Mouse (Mus musculus): ENCODE data around the gene Slit3. TPM values are rescaled to one million over a fixed set of nuclear protein-coding genes. Genes with fewer than 3 reads are reported as not detected.

Slit3 gene
- polyA plus RNA-seq, 1 experiment from 2014 or later, result 20.4 TPM

GRCm38 (mm10) chr11:35639428-35639827 is 518.4 kb downstream of the Slit3 start:
- H3K27me3 ChIP-seq (ENCODE audit: control insufficient read depth, insufficient read depth, low read length), result no peaks in the 10 kb centered on the region
- 0 out of 2 replicates have a peak overlapping the region, but pooled peaks have one; percentile 17 for H3K27ac ChIP-seq (ENCODE audit: low read depth, low read length)
- H3K4me3 ChIP-seq (ENCODE audit: low read length), result no peak overlapping the region
- H3K9me3 ChIP-seq (ENCODE audit: control insufficient read depth, low read length), result no peaks in the 10 kb centered on the region
- WGBS, result 11% methylated on average over 11 of the region's 11 CpGs
- H3K4me1 ChIP-seq (ENCODE audit: control insufficient read depth, insufficient read depth, low read length), result peaks cover 10% of the 10 kb centered on the region; the same call in 1 of the 2 replicates
- H3K9ac ChIP-seq (ENCODE audit: low read depth, low read length), result no peak overlapping the region
- H3K4me2 ChIP-seq (replicated peaks; ENCODE audit: low read depth, low read length), result peak overlapping the region; percentile 26
- no peaks in the 10 kb centered on the region; the same call in 1 of the 2 replicates for H3K36me3 ChIP-seq (ENCODE audit: control insufficient read depth, insufficient read depth, low read length)
- ATAC-seq (ENCODE audit: low FRiP score, low TSS enrichment), result peak; percentile 34; the same call in 1 of the 2 replicates

- no peak overlapping the region for H3K4me3 ChIP-seq (ENCODE audit: low read length)
- H3K27ac ChIP-seq (ENCODE audit: low read depth, low read length), result no peak overlapping the region
- WGBS, result 84% methylated on average over 10 of the region's 10 CpGs
- H3K4me2 ChIP-seq (replicated peaks; ENCODE audit: low read depth, low read length), result no peak overlapping the region
- ATAC-seq (ENCODE audit: low FRiP score, low TSS enrichment), result no peak
- H3K36me3 ChIP-seq (ENCODE audit: control insufficient read depth, insufficient read depth, low read length), result no peaks in the 10 kb centered on the region
- H3K27me3 ChIP-seq (ENCODE audit: control insufficient read depth, insufficient read depth, low read length), result no peaks in the 10 kb centered on the region
- H3K9ac ChIP-seq (ENCODE audit: low read depth, low read length), result no peak overlapping the region
- no peaks in the 10 kb centered on the region for H3K9me3 ChIP-seq (ENCODE audit: control insufficient read depth, low read length)
- no peaks in the 10 kb centered on the region for H3K4me1 ChIP-seq (ENCODE audit: control insufficient read depth, insufficient read depth, low read length)
These were observed 530.3 kb downstream of the Slit3 start for GRCm38 (mm10) chr11:35651286-35651685.

GRCm38 (mm10) chr11:35655836-35656235 is 534.8 kb downstream of the Slit3 start:
- Histone ChIP-seq H3K9ac (ENCODE audit: low read depth, low read length) (no peak overlapping the region), H3K9me3 (ENCODE audit: control insufficient read depth, low read length) (no peaks in the 10 kb centered on the region), H3K4me1 (ENCODE audit: control insufficient read depth, insufficient read depth, low read length) (no peaks in the 10 kb centered on the region), H3K4me3 (ENCODE audit: low read length) (no peak overlapping the region), H3K4me2 (replicated peaks; ENCODE audit: low read depth, low read length) (no peak overlapping the region), H3K27ac (ENCODE audit: low read depth, low read length) (no peak overlapping the region), H3K27me3 (ENCODE audit: control insufficient read depth, insufficient read depth, low read length) (no peaks in the 10 kb centered on the region), H3K36me3 (ENCODE audit: control insufficient read depth, insufficient read depth, low read length) (no peaks in the 10 kb centered on the region; the same call in 1 of the 2 replicates)
- no peak for ATAC-seq (ENCODE audit: low FRiP score, low TSS enrichment)

GRCm38 (mm10) chr11:35657582-35657981 is 536.6 kb downstream of the Slit3 start:
- H3K27me3 ChIP-seq (ENCODE audit: control insufficient read depth, insufficient read depth, low read length), result no peaks in the 10 kb centered on the region
- no peak overlapping the region for H3K27ac ChIP-seq (ENCODE audit: low read depth, low read length)
- no peak overlapping the region for H3K4me3 ChIP-seq (ENCODE audit: low read length)
- H3K4me2 ChIP-seq (replicated peaks; ENCODE audit: low read depth, low read length), result no peak overlapping the region
- no peaks in the 10 kb centered on the region; the same call in 1 of the 2 replicates for H3K36me3 ChIP-seq (ENCODE audit: control insufficient read depth, insufficient read depth, low read length)
- H3K9me3 ChIP-seq (ENCODE audit: control insufficient read depth, low read length), result no peaks in the 10 kb centered on the region
- WGBS, result 82% methylated on average over 6 of the region's 6 CpGs
- ATAC-seq (ENCODE audit: low FRiP score, low TSS enrichment), result no peak
- H3K4me1 ChIP-seq (ENCODE audit: control insufficient read depth, insufficient read depth, low read length), result no peaks in the 10 kb centered on the region
- H3K9ac ChIP-seq (ENCODE audit: low read depth, low read length), result no peak overlapping the region

- no peaks in the 10 kb centered on the region for H3K27me3 ChIP-seq (ENCODE audit: control insufficient read depth, insufficient read depth, low read length)
- H3K9me3 ChIP-seq (ENCODE audit: control insufficient read depth, low read length), result no peaks in the 10 kb centered on the region
- ATAC-seq (ENCODE audit: low FRiP score, low TSS enrichment), result no peak
- H3K36me3 ChIP-seq (ENCODE audit: control insufficient read depth, insufficient read depth, low read length), result no peaks in the 10 kb centered on the region; the same call in 1 of the 2 replicates
- WGBS, result 91% methylated on average over 4 of the region's 4 CpGs
- H3K27ac ChIP-seq (ENCODE audit: low read depth, low read length), result no peak overlapping the region
- H3K9ac ChIP-seq (ENCODE audit: low read depth, low read length), result no peak overlapping the region
- no peaks in the 10 kb centered on the region for H3K4me1 ChIP-seq (ENCODE audit: control insufficient read depth, insufficient read depth, low read length)
- H3K4me3 ChIP-seq (ENCODE audit: low read length), result no peak overlapping the region
- H3K4me2 ChIP-seq (replicated peaks; ENCODE audit: low read depth, low read length), result no peak overlapping the region
These were observed 539.9 kb downstream of the Slit3 start for GRCm38 (mm10) chr11:35660967-35661366.

- 83% methylated on average over 3 of the region's 3 CpGs for WGBS
- H3K36me3 ChIP-seq (ENCODE audit: control insufficient read depth, insufficient read depth, low read length), result no peaks in the 10 kb centered on the region; the same call in 1 of the 2 replicates
- no peak overlapping the region for H3K27ac ChIP-seq (ENCODE audit: low read depth, low read length)
- H3K27me3 ChIP-seq (ENCODE audit: control insufficient read depth, insufficient read depth, low read length), result no peaks in the 10 kb centered on the region
- ATAC-seq (ENCODE audit: low FRiP score, low TSS enrichment), result no peak
- no peak overlapping the region for H3K9ac ChIP-seq (ENCODE audit: low read depth, low read length)
- no peaks in the 10 kb centered on the region for H3K9me3 ChIP-seq (ENCODE audit: control insufficient read depth, low read length)
- H3K4me2 ChIP-seq (replicated peaks; ENCODE audit: low read depth, low read length), result no peak overlapping the region
- no peaks in the 10 kb centered on the region for H3K4me1 ChIP-seq (ENCODE audit: control insufficient read depth, insufficient read depth, low read length)
- no peak overlapping the region for H3K4me3 ChIP-seq (ENCODE audit: low read length)
These were observed 541.9 kb downstream of the Slit3 start for GRCm38 (mm10) chr11:35662945-35663344.

- H3K36me3 ChIP-seq (ENCODE audit: control insufficient read depth, insufficient read depth, low read length), result no peaks in the 10 kb centered on the region; the same call in 1 of the 2 replicates
- H3K4me2 ChIP-seq (replicated peaks; ENCODE audit: low read depth, low read length), result no peak overlapping the region
- no peaks in the 10 kb centered on the region for H3K9me3 ChIP-seq (ENCODE audit: control insufficient read depth, low read length)
- 67% methylated on average over 8 of the region's 8 CpGs for WGBS
- H3K27ac ChIP-seq (ENCODE audit: low read depth, low read length), result no peak overlapping the region
- no peaks in the 10 kb centered on the region for H3K4me1 ChIP-seq (ENCODE audit: control insufficient read depth, insufficient read depth, low read length)
- H3K27me3 ChIP-seq (ENCODE audit: control insufficient read depth, insufficient read depth, low read length), result no peaks in the 10 kb centered on the region
- no peak for ATAC-seq (ENCODE audit: low FRiP score, low TSS enrichment)
- no peak overlapping the region for H3K4me3 ChIP-seq (ENCODE audit: low read length)
- no peak overlapping the region for H3K9ac ChIP-seq (ENCODE audit: low read depth, low read length)
These were observed 542.6 kb downstream of the Slit3 start for GRCm38 (mm10) chr11:35663661-35664060.

GRCm38 (mm10) chr11:35664991-35665390 is 544.0 kb downstream of the Slit3 start:
- no peak overlapping the region for H3K27ac ChIP-seq (ENCODE audit: low read depth, low read length)
- no peaks in the 10 kb centered on the region for H3K27me3 ChIP-seq (ENCODE audit: control insufficient read depth, insufficient read depth, low read length)
- no peak overlapping the region for H3K9ac ChIP-seq (ENCODE audit: low read depth, low read length)
- no peaks in the 10 kb centered on the region for H3K4me1 ChIP-seq (ENCODE audit: control insufficient read depth, insufficient read depth, low read length)
- 44% methylated on average over 5 of the region's 5 CpGs for WGBS
- peak; percentile 61 for ATAC-seq (ENCODE audit: low FRiP score, low TSS enrichment)
- no peaks in the 10 kb centered on the region for H3K9me3 ChIP-seq (ENCODE audit: control insufficient read depth, low read length)
- H3K4me2 ChIP-seq (replicated peaks; ENCODE audit: low read depth, low read length), result no peak overlapping the region
- H3K36me3 ChIP-seq (ENCODE audit: control insufficient read depth, insufficient read depth, low read length), result no peaks in the 10 kb centered on the region; the same call in 1 of the 2 replicates
- H3K4me3 ChIP-seq (ENCODE audit: low read length), result no peak overlapping the region

GRCm38 (mm10) chr11:35667428-35667827 is 546.4 kb downstream of the Slit3 start:
- Histone ChIP-seq H3K36me3 (ENCODE audit: control insufficient read depth, insufficient read depth, low read length) (no peaks in the 10 kb centered on the region), H3K9me3 (ENCODE audit: control insufficient read depth, low read length) (no peaks in the 10 kb centered on the region), H3K27me3 (ENCODE audit: control insufficient read depth, insufficient read depth, low read length) (no peaks in the 10 kb centered on the region), H3K4me1 (ENCODE audit: control insufficient read depth, insufficient read depth, low read length) (no peaks in the 10 kb centered on the region), H3K4me2 (replicated peaks; ENCODE audit: low read depth, low read length) (no peak overlapping the region), H3K4me3 (ENCODE audit: low read length) (no peak overlapping the region), H3K9ac (ENCODE audit: low read depth, low read length) (no peak overlapping the region), H3K27ac (ENCODE audit: low read depth, low read length) (no peak overlapping the region)
- 62% methylated on average over 3 of the region's 3 CpGs for WGBS
- ATAC-seq (ENCODE audit: low FRiP score, low TSS enrichment), result no peak
